Mouse (Mus musculus): ENCODE results near the gene 6430548M08Rik. TPM values are rescaled to one million over a fixed set of nuclear protein-coding genes. Genes with fewer than 3 reads are reported as not detected.

6430548M08Rik gene
- polyA plus RNA-seq, 1 experiment from 2014 or later = 8.5 TPM

GRCm38 (mm10) chr8:120164026-120164425 is 50.1 kb downstream of the 6430548M08Rik start:
- Histone ChIP-seq H3K9ac (ENCODE audit: low read length) (no peak overlapping the region; the same call in 1 of the 2 replicates), H3K27me3 (ENCODE audit: control insufficient read depth, insufficient read depth, low read depth, low read length) (peaks cover 5% of the 10 kb centered on the region; the same call in 1 of the 2 replicates), H3K4me2 (ENCODE audit: low read depth, low read length) (no peak overlapping the region), H3K4me3 (ENCODE audit: low read length) (no peak overlapping the region), H3K27ac (ENCODE audit: low read length) (no peak overlapping the region), H3K4me1 (replicated peaks; ENCODE audit: control insufficient read depth, insufficient read depth, low read length) (no peaks in the 10 kb centered on the region; the same call in 1 of the 2 replicates), H3K36me3 (ENCODE audit: control insufficient read depth, insufficient read depth, low read length) (no peaks in the 10 kb centered on the region), H3K9me3 (ENCODE audit: control insufficient read depth, low read length) (no peaks in the 10 kb centered on the region)
- WGBS = 85% methylated on average over 5 of the region's 5 CpGs
- ATAC-seq (ENCODE audit: low read depth) = no peak

GRCm38 (mm10) chr8:120167136-120167535 is 53.2 kb downstream of the 6430548M08Rik start:
- no peaks in the 10 kb centered on the region for H3K4me1 ChIP-seq (replicated peaks; ENCODE audit: control insufficient read depth, insufficient read depth, low read length)
- peaks cover 3% of the 10 kb centered on the region; the same call in 1 of the 2 replicates for H3K27me3 ChIP-seq (ENCODE audit: control insufficient read depth, insufficient read depth, low read depth, low read length)
- no peak overlapping the region for H3K4me3 ChIP-seq (ENCODE audit: low read length)
- H3K9ac ChIP-seq (ENCODE audit: low read length) = no peak overlapping the region
- no peaks in the 10 kb centered on the region for H3K9me3 ChIP-seq (ENCODE audit: control insufficient read depth, low read length)
- no peak overlapping the region for H3K4me2 ChIP-seq (ENCODE audit: low read depth, low read length)
- H3K27ac ChIP-seq (ENCODE audit: low read length) = no peak overlapping the region
- ATAC-seq (ENCODE audit: low read depth) = no peak
- H3K36me3 ChIP-seq (ENCODE audit: control insufficient read depth, insufficient read depth, low read length) = no peaks in the 10 kb centered on the region
- 78% methylated on average over 8 of the region's 8 CpGs for WGBS

GRCm38 (mm10) chr8:120167821-120168220 is 53.9 kb downstream of the 6430548M08Rik start:
- Histone ChIP-seq H3K4me1 (replicated peaks; ENCODE audit: control insufficient read depth, insufficient read depth, low read length) (no peaks in the 10 kb centered on the region), H3K27me3 (ENCODE audit: control insufficient read depth, insufficient read depth, low read depth, low read length) (peaks cover 3% of the 10 kb centered on the region; the same call in 1 of the 2 replicates), H3K36me3 (ENCODE audit: control insufficient read depth, insufficient read depth, low read length) (no peaks in the 10 kb centered on the region), H3K4me3 (ENCODE audit: low read length) (no peak overlapping the region), H3K9me3 (ENCODE audit: control insufficient read depth, low read length) (no peaks in the 10 kb centered on the region), H3K9ac (ENCODE audit: low read length) (no peak overlapping the region), H3K4me2 (ENCODE audit: low read depth, low read length) (no peak overlapping the region), H3K27ac (ENCODE audit: low read length) (no peak overlapping the region)
- peak; percentile 27; the same call in 1 of the 2 replicates for ATAC-seq (ENCODE audit: low read depth)
- WGBS = 44% methylated on average over 5 of the region's 5 CpGs

GRCm38 (mm10) chr8:120169119-120169518 is 55.2 kb downstream of the 6430548M08Rik start:
- Histone ChIP-seq H3K4me1 (replicated peaks; ENCODE audit: control insufficient read depth, insufficient read depth, low read length) (no peaks in the 10 kb centered on the region), H3K27ac (ENCODE audit: low read length) (no peak overlapping the region), H3K4me2 (ENCODE audit: low read depth, low read length) (no peak overlapping the region), H3K36me3 (ENCODE audit: control insufficient read depth, insufficient read depth, low read length) (no peaks in the 10 kb centered on the region), H3K9me3 (ENCODE audit: control insufficient read depth, low read length) (no peaks in the 10 kb centered on the region), H3K27me3 (ENCODE audit: control insufficient read depth, insufficient read depth, low read depth, low read length) (peaks cover 3% of the 10 kb centered on the region; the same call in 1 of the 2 replicates), H3K9ac (ENCODE audit: low read length) (no peak overlapping the region), H3K4me3 (ENCODE audit: low read length) (no peak overlapping the region)
- ATAC-seq (ENCODE audit: low read depth) = no peak
- 40% methylated on average over 8 of the region's 8 CpGs for WGBS

- H3K9me3 ChIP-seq (ENCODE audit: control insufficient read depth, low read length) = no peaks in the 10 kb centered on the region
- H3K27ac ChIP-seq (ENCODE audit: low read length) = no peak overlapping the region
- H3K4me2 ChIP-seq (ENCODE audit: low read depth, low read length) = no peak overlapping the region
- H3K27me3 ChIP-seq (ENCODE audit: control insufficient read depth, insufficient read depth, low read depth, low read length) = peaks cover 21% of the 10 kb centered on the region
- H3K4me3 ChIP-seq (ENCODE audit: low read length) = no peak overlapping the region
- peaks cover 14% of the 10 kb centered on the region for H3K4me1 ChIP-seq (replicated peaks; ENCODE audit: control insufficient read depth, insufficient read depth, low read length)
- ATAC-seq (ENCODE audit: low read depth) = no peak
- no peak overlapping the region for H3K9ac ChIP-seq (ENCODE audit: low read length)
- H3K36me3 ChIP-seq (ENCODE audit: control insufficient read depth, insufficient read depth, low read length) = no peaks in the 10 kb centered on the region
- 70% methylated on average over 1 of the region's 1 CpGs for WGBS
Observed at GRCm38 (mm10) chr8:120173195-120173594, 59.2 kb downstream of the 6430548M08Rik start.

GRCm38 (mm10) chr8:120174606-120175005 is 60.7 kb downstream of the 6430548M08Rik start:
- Histone ChIP-seq H3K27ac (ENCODE audit: low read length) (no peak overlapping the region), H3K9me3 (ENCODE audit: control insufficient read depth, low read length) (no peaks in the 10 kb centered on the region), H3K27me3 (ENCODE audit: control insufficient read depth, insufficient read depth, low read depth, low read length) (peaks cover 24% of the 10 kb centered on the region), H3K4me2 (ENCODE audit: low read depth, low read length) (no peak overlapping the region), H3K4me1 (replicated peaks; ENCODE audit: control insufficient read depth, insufficient read depth, low read length) (peaks cover 22% of the 10 kb centered on the region), H3K9ac (ENCODE audit: low read length) (no peak overlapping the region), H3K36me3 (ENCODE audit: control insufficient read depth, insufficient read depth, low read length) (no peaks in the 10 kb centered on the region), H3K4me3 (ENCODE audit: low read length) (no peak overlapping the region)
- ATAC-seq (ENCODE audit: low read depth) = no peak
- WGBS = 40% methylated on average over 18 of the region's 18 CpGs

- Histone ChIP-seq H3K4me3 (ENCODE audit: low read length) (no peak overlapping the region), H3K36me3 (ENCODE audit: control insufficient read depth, insufficient read depth, low read length) (no peaks in the 10 kb centered on the region), H3K27ac (ENCODE audit: low read length) (no peak overlapping the region), H3K9me3 (ENCODE audit: control insufficient read depth, low read length) (no peaks in the 10 kb centered on the region), H3K27me3 (ENCODE audit: control insufficient read depth, insufficient read depth, low read depth, low read length) (peaks cover 24% of the 10 kb centered on the region), H3K4me1 (replicated peaks; ENCODE audit: control insufficient read depth, insufficient read depth, low read length) (peaks cover 24% of the 10 kb centered on the region), H3K9ac (ENCODE audit: low read length) (no peak overlapping the region), H3K4me2 (ENCODE audit: low read depth, low read length) (no peak overlapping the region)
- ATAC-seq (ENCODE audit: low read depth) = no peak
- WGBS = 31% methylated on average over 4 of the region's 4 CpGs
Observed at GRCm38 (mm10) chr8:120176605-120177004, 62.7 kb downstream of the 6430548M08Rik start.

- peak; percentile 83 for ATAC-seq (ENCODE audit: low read depth)
- H3K36me3 ChIP-seq (ENCODE audit: control insufficient read depth, insufficient read depth, low read length) = no peaks in the 10 kb centered on the region
- peaks cover 24% of the 10 kb centered on the region for H3K27me3 ChIP-seq (ENCODE audit: control insufficient read depth, insufficient read depth, low read depth, low read length)
- peak within 1 kb of the TSS; percentile 40 for H3K4me2 ChIP-seq (ENCODE audit: low read depth, low read length)
- H3K4me1 ChIP-seq (replicated peaks; ENCODE audit: control insufficient read depth, insufficient read depth, low read length) = peaks cover 24% of the 10 kb centered on the region
- H3K27ac ChIP-seq (ENCODE audit: low read length) = no peak within 1 kb of the TSS
- no peaks in the 10 kb centered on the region for H3K9me3 ChIP-seq (ENCODE audit: control insufficient read depth, low read length)
- H3K4me3 ChIP-seq (ENCODE audit: low read length) = no peak within 1 kb of the TSS
- peak within 1 kb of the TSS; percentile 14; the same call in 1 of the 2 replicates for H3K9ac ChIP-seq (ENCODE audit: low read length)
- WGBS = 6% methylated on average over 17 of the region's 26 CpGs
Observed at GRCm38 (mm10) chr8:120177318-120178123, 63.6 kb downstream of the 6430548M08Rik start, which contains the start of gene Fam92b. TSS of gene Fam92b (minus strand) at chr8:120177466.

- H3K36me3 ChIP-seq (ENCODE audit: control insufficient read depth, insufficient read depth, low read length) = no peaks in the 10 kb centered on the region
- H3K4me2 ChIP-seq (ENCODE audit: low read depth, low read length) = peak overlapping the region; percentile 40; the same call in 1 of the 2 replicates
- H3K27me3 ChIP-seq (ENCODE audit: control insufficient read depth, insufficient read depth, low read depth, low read length) = peaks cover 24% of the 10 kb centered on the region
- peak overlapping the region; percentile 14; the same call in 1 of the 2 replicates for H3K9ac ChIP-seq (ENCODE audit: low read length)
- H3K27ac ChIP-seq (ENCODE audit: low read length) = no peak overlapping the region
- peaks cover 24% of the 10 kb centered on the region for H3K4me1 ChIP-seq (replicated peaks; ENCODE audit: control insufficient read depth, insufficient read depth, low read length)
- ATAC-seq (ENCODE audit: low read depth) = no peak
- 12% methylated on average over 10 of the region's 10 CpGs for WGBS
- H3K4me3 ChIP-seq (ENCODE audit: low read length) = no peak overlapping the region
- H3K9me3 ChIP-seq (ENCODE audit: control insufficient read depth, low read length) = no peaks in the 10 kb centered on the region
Observed at GRCm38 (mm10) chr8:120178124-120178514, 64.2 kb downstream of the 6430548M08Rik start.

All from lung, embryonic 16.5 days (tissue).